Mouse (Mus musculus) mouse trophoblast stem cell (cell line): ENCODE measurements around the gene Crlf3.
"Not testable (repeated sequence)": the region's sequence is repeated elsewhere in the genome, so short reads cannot be mapped to it uniquely, and the experiment has no call there.

ENCODE experiments used
- in situ Hi-C, 2 experiments: fragments of 300-500 bp; cut with MseI, MboI; formaldehyde crosslinking; loops; 2 replicates in 1 of 2; 3 replicates in 1 of 2; pipeline ENCODE4 v1.15.1; 2025

Gene Crlf3

GRCm38 (mm10) chr11:80067558-80067957 is 13.2 kb downstream of the Crlf3 start:
- in situ Hi-C loops: no loop called here

- in situ Hi-C loops: not testable (repeated sequence)
These were observed 14.4 kb downstream of the Crlf3 start for GRCm38 (mm10) chr11:80066373-80066772.

GRCm38 (mm10) chr11:80062159-80062558 is 18.6 kb downstream of the Crlf3 start:
- in situ Hi-C loops: no loop called here

DNA sequence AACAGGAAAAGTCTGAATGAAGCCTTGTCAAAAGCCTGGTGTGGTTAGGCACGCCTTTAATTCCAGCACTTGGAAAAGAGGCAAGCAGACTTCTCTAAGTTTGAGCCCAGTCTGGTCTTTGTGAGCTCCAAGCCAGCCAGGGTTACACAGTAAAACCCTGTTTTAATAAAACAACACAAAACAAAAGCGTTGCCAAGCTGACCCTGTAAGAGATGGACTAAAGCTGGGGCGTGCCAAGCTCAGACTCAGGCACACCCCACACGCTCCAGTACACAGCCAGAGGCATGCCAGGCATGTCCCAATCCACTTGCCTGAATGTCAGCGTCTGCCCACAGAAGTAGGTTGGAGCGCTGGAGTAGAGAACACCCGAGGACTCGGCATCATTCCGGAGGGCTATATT is 24.6 kb downstream of the Crlf3 start:
- in situ Hi-C loops: no loop called here

DNA sequence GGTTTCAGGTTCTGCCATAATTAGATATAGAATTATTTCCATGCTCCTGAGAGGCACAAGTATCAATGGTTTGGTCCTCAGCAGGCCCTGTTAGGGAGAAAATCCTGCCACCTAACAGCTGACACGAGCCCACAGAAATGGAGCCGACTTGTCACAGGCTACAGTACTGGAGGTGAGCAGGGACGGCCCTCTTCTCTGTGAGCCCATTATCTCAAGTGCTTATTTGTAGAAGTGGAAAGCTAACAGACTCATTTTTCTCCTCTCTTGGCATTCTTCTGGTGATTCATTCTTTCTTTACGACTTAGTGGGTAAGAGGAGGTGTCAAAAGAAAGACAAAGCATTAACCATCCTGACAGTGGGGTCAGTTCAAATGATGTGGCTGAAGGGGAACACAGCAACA is 26.1 kb downstream of the Crlf3 start:
- in situ Hi-C loops: no loop called here

DNA sequence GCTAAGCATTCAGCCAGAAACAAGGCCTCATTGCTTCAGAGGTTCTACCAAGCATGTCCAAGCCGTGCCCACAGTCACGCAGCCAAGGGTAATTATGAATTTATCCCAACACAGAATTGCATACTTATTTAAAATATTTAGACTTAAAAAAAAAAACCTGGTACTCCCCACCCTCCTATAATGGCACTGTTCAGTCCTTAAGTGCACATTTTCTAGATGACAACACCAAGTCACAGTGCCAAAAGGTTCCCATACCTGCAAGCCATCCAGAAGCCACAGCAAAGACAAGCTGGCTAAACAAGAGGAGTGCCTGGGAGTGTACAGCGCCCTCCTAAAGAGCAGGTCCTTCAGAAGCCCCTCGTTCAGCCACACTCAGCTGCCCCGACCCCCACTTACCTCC is 27.6 kb downstream of the Crlf3 start:
- in situ Hi-C loops: no loop called here

- in situ Hi-C loops: no loop called here
These were observed 28.3 kb downstream of the Crlf3 start for GRCm38 (mm10) chr11:80052456-80052855.

DNA sequence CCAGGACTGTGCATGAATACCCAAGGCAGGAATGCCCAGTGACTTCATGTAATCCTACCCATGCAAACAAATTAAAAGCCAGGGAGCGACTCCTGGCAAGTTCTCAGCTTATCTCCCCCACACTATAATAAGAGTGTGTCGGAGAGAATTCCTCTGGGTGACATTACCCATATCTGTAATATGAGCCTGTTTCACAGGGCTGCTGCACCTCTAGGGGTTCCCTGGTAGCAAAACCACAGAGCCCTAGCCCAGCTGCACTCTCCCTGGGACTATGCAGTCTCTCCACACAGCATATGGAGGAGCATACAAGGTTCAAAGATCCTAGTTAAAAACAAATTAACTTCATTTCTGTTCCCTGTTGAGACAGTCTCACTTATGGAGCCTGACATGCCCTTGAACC is 30.7 kb downstream of the Crlf3 start:
- in situ Hi-C loops: no loop called here

GRCm38 (mm10) chr11:80046856-80047255 is 33.9 kb downstream of the Crlf3 start:
- in situ Hi-C loops: no loop called here

DNA sequence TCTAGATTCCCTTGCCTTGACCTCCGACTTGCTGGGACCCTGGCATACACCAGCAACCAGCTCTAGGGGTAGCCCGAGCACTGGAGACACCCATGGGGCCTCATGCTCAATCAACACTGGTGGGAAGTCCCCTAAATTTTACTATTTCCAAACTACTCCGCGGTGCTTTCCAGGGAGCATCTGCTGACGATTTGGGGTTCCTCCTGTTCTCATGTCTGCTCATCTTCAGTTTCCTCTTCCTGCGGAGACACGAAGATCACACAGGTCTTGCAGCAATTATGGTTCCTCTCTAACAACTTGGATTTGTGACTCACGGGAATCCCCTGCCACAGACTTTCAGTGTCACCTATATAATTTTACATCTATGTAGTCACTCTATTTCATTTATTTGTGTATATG is 37.4 kb downstream of the Crlf3 start:
- in situ Hi-C loops: no loop called here

- in situ Hi-C loops: no loop called here
These were observed 38.0 kb downstream of the Crlf3 start for GRCm38 (mm10) chr11:80042615-80043418.

GRCm38 (mm10) chr11:80037495-80037894 is 43.3 kb downstream of the Crlf3 start:
- in situ Hi-C loops: no loop called here

GRCm38 (mm10) chr11:80021306-80021705 is 59.5 kb downstream of the Crlf3 start:
- in situ Hi-C loops: no loop called here

DNA sequence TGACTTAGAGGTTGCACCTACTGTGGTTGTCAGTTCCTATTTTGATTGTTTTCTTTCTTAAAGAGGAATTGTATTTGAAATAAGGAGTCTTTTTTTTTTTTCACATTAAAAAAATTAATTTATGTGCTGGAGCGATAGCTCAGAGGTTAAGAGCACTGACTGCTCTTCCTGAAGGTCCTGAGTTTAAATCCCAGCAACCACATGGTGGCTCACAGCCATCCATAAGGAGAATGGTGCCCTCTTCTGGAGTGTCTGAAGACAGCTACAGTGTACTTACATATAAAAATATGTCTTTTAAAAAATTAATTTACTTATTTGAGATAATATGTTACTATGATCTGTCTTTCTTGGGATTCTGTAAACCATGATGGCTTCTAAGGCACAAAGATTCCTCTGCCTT is 61.0 kb downstream of the Crlf3 start:
- in situ Hi-C loops: no loop called here

DNA sequence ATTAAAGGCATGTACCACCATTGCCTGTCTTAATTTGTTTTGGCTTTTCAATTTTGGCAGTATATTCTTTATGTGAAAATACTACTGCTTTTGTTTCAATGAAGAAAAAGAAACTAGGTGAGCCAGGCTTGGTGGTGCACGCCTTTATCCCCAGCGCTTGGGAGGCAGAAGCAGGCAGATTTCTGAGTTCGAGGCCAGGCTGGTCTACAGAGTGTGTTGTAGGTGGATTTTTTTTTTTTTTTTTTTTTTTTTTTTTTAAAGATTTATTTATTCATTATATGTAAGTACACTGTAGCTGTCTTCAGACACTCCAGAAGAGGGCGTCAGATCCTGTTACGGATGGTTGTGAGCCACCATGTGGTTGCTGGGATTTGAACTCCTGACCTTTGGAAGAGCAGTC is 64.3 kb downstream of the Crlf3 start:
- in situ Hi-C loops: not testable (repeated sequence)
